Mouse (Mus musculus) right cerebral cortex, adult 2 months (tissue): ENCODE measurements around the gene Mgat4b.

ENCODE experiments used
- DNase-seq, 2 experiments: peaks; one replicate each; pipeline ENCODE4 v3.0.0; 2021 to 2022; ENCODE audit warnings: low spot score in 2 of 2

Mgat4b gene

DNA sequence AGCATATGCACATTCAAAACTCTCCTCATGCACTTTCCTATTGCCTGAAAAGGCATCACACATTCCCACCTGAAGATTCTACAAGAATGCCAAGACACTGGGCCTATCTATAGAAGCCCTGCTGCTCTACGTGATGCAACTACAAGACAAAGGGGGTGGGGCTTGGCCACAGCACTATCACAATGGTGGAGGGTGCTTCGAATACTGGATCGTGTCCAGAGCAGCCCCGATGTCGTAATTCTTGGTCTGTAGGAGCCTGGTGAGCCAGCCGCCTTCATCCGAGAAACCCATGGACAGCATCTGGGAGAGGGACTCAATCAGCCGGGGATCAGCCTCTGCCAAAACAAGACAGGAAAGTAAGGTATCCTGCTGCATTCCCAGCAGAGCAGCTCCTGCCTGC lies 10.1 kb upstream of the Mgat4b start:
- DNase-seq: no peak

DNA sequence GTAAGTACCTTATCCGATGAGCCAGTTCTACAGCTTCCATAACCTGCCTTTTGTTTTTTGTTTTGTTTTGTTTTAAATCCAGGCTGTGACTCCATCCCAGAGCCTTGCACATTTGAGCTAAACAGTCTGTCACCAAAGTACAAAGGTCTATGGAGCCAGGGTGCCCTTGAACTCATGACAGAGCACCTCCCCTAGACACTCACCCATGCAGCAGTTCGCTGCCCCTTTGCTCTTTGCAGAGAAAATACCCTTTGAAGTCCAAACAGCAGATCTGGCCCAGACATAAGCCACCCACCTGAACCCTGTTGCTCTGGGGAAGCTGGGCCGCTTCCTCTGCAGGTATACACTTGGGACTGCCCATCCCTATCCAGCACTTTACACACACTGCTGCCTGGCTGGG lies 9.1 kb upstream of the Mgat4b start:
- no peak for DNase-seq

DNA sequence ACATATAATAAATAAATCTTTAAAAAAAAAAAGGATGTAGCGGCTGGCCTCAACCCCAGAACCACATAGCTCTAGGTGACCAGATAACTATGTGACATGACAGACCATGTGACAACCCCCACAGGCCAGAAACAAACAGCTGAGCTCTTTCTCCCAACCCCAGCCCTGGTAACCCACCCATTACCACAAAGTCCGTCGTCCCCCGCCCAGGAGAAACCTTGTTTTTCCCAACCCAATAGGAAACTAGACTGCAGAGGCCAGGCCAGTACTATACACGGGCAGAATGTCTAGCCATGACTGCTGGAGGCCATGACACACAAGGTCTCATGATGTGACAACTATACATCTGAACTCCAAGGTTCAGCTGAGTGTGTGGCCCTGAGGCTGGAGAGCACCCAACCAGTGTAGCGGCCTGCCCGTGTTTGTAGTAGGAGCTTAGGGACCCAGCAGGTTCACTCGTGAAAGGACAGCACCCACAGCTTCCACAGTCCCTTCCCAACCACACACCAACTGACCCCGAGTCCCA lies 7.3 kb upstream of the Mgat4b start:
- DNase-seq: no peak

DNA sequence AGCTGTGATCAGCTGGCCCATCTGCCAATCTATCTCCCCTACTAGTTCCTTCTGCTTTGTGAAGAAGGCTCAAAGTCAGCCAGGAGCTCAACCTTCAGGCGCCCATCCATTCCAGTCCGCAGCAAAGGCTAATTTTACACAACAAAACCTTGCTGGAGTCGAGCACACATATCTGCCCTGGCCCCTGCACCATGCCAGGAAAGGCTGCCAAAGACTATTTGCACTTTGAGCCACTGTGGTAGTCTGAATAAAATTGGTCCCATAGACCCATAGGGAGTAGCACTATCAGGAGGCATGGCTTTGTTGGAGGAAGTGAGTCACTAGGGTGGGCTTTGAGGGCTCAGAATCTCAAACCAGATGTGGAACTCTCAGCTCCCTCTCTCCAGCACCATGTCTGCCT lies 5.3 kb upstream of the Mgat4b start:
- no peak for DNase-seq

DNA sequence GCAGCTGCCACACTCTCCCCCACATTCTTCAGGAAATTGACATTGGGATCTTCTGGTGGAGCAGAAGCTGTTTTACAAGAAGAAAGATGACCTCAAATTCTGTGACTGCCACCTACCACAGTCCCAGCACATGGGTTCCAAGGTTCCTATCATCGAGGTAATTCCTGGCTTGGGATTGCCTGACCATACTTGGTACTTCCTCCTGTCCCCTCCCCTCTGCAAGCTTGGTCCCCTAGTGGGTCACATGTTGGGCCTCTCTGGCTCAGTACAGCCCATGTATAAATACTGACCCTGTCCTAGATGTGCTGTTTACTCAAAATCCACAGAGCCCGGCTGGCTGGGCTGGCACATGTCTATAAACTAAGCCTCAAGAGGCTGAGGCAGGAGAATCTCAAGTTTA lies 4.7 kb upstream of the Mgat4b start:
- DNase-seq: no peak

DNA sequence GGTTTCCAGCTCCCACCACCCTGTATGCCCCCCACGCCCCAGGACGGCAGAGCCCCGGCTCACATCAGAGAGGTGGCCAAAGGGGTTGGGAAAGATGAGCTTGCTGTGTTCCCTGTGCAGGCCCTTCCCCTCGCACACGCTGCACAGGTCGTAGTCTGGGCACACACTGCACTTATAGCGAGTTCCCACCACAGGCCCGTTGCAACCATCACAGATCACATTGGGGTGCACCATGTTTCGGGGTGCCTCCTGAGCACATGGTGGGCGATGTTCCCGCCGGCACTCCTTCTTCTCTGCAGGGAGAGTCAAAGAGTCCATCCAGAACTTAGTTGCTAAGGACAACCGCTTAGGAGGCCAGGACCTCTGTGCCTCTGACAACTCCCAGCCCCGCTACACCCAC lies 3.3 kb upstream of the Mgat4b start:
- no peak for DNase-seq

DNA sequence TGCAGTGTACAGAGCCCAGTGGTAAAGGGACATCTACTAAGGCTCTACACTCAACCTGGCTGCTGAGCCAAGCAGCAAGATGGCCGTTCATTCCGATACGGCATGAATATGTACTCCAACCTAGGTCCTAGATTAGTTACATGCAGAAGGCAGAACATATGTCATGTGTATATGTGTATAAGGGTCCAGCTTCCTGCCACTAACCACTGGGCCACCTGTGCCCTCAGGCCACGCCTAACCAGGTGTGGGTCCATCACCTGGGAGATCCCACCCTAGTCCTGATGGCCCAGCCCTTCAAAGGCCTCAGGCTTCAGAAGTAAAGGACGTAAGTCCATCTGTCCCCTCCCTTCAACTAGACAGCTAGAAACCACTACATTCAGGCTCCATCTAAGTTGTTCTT lies 2.7 kb upstream of the Mgat4b start:
- DNase-seq: no peak

DNA sequence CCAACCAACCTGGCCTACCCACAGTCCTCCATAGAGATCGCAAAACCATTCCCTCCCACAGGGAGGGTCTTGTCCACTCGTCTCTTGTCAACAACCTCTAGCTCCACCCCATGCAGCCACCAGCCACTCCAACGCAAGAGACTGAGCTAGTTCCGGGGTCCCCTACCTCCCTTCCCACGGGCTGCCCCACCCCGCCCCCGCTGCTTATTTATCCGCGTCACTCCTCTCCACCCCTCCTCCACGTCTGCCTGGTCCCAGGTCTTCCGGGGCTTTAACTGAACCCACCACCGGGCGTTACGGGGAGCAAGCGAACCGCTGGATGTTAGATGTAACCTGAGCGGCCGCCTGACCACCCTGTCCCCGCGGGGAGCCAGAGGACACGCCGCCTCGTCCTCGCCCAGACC lies 587 bp upstream of the Mgat4b start:
- peak; percentile 77 to 79 for DNase-seq

DNA sequence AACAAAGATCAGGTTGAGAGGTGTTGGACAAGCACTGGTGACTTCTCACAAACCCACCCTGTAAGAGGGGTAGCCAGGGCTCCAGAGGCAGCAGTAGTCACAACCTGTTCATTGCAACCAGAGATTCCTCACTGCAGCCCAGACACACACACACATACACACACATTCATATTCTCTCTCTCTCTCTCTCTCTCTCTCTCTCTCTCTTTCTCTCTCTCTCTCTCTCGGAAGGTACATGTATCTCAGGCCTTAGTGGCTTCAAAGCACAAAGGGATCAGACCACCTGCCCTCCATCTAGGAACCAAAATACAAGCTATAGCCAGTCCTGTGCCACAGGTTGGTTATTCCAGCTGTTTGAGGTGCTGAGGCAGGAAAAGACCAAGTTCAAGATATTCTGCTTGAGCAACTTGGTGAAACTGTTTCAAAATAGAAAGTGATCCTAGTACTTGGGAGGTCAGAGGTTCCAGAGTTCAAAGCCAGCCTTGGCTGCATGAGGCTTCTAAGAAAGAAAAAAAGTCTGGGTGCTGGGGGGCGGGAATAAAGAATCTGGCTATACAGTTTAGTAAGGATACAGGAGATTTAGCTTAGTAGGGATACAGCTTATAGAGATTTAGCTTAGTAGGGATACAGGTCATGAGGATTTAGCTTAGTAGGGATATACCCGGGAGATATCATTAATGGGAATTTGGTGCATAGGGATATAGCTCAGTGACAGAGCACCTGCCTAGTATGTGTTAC lies 801 bp downstream of the Mgat4b start:
- DNase-seq: no peak

DNA sequence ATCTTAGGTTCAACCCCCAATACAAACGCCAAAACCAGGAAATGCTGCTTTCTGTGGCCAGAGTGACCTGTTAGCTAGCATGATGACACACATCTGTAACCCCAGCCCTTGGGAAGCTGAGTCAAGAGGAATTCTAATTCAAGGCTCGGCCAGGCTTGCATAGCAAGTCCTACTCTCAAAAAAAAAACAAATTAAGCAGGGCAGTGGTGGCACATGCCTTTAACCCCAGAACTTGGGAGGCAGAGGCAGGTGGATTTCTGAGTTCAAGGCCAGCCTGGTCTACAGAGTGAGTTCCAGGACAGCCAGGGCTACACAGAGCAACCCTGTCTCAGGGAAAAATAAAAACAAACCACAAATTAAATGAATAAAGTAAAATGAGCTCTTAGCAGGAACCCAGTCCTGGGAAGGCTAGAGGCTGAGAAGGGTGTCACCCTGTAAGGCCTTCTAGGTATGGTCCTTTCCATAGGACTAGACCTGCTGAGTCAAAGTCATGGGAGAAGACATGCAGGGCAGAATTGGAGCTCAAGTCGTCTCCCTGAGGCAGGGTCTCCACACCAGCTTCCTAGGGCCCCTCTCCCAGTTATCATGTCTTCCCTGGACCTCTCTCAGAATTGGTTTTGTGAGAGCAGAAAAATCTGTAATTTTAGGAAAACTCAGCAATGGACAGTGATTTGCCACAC lies 1.5 kb downstream of the Mgat4b start:
- no peak for DNase-seq

DNA sequence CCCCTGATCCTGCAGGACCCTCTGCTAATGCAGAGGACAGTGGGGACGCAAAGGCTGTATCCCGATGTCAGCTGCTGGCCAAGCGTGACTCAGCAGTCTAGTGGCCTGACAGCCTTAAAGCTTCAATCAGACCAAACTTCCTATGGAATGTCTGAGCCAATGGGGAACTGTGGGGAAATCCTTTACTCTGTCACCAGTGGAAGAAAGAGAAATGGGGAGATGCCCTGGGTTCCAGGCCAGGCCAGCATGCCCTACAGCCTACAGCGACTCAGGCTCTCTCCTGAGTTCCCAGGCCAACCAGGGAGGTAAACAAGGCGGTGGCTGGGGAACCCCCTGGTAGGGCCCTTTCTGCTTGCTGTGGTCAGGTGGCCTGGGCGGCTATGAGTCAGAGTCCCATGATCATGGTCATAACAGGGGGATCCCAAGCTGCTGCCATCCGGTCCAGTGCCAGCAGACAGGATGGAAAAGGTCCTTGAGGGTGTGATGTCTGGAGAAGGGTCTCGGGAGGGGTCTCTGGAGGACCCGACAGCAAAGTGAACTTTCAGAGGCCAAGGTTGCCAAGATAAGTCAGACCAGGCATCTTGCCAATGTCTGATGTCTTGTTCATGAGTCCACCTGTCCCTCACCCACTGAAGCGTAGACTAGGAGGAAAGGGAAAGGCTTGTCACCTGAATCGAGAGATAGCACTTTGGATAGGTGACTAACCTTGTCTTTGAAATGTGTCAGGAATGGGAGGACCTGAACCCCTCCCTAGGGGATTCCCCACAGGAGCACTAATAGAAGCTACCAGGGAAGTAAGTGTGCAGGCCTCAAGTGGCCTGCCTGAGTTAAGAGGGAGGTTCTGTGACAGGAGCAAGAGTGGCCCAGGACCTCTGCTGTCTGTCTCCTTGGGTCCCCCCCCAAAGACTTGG lies 2.4 kb downstream of the Mgat4b start:
- DNase-seq: peak in 1 of 2 experiments; percentile 50

DNA sequence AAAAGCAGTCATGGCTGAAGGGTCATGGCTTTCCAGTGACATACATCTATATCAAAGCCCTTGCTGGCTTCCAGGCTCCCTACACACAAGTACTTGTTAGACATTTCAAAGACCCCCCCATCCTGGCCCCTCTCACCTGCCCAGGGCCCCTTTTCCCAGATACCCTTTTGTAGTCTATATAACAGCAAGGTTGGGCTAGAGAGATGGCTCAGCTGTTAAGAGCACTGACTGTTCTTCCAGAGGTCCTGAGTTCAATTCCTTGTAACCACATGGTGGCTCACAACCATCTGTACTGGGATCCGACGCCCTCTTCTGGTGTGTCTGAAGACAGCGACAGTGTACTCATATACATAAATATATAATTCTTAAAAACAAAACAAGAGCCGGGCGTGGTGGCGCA lies 3.9 kb downstream of the Mgat4b start:
- DNase-seq: no peak

DNA sequence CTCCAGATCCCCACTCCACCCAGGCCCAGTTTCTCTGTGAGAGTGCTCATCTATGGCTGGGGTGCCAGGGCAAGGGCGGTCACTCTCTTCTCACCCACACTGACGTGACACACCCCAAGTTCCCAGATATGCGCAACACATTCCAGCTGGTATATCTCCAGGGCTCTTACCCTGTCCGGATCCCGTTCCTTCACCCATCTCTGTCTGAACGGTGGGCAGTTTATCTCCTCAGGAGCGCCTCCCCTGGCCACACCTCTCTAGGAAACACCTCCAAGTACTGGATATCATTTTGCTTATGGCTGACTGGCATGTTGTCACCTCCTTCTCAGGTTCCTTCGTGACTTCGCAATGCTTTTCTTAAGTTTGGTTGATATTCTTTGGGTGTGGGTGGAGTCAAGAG lies 4.9 kb downstream of the Mgat4b start:
- DNase-seq: no peak

DNA sequence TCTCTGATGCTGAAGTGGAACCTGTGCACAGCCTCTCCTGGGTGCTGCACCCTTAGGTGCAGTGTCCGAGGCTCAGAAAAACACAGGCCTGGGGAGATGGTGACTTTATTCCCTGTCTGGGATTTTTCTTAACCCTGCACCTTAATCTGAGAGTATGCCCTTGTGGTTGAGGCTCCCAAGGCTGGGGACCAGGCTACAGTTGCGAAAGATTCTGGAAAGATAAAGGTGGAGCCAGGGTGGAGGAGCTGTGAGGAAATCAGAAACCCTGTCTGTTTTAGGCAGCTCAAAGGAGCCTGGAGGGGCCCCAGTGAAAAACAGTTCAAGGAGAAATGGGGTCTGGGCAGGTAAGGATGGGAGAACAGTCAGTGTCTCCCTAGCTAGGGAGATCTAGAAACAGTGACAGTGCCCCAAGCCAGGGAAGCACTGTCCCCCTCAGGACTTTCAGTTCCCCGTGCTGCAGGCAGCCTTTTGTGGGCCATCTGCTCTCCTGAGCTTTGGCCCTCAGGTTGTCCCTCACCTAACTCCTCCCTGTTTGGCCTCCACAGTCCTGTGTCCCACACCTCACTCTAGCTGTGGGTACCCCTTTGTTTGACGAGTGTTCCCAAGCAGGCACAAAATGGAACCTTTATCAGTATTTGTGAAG lies 6.2 kb downstream of the Mgat4b start:
- no peak for DNase-seq

DNA sequence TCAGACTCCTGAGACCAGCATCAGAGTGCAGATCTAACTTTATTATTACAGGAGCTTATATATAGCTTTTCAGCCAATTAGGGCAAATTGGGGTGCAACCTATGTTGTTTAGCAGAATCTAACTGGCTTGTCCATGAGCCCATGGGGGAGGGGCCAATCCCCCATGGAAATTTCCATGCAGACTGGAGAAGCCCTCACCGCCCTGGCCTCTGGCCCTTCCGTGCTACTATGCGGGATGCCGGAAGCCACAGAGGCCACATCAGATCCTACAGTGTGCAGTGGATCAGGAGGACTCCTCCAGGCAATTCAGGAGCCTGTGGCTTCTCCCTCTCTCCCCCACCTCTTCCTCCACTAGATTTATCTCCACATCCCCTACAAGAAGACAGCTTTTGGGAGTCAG lies 7.1 kb downstream of the Mgat4b start:
- no peak for DNase-seq

DNA sequence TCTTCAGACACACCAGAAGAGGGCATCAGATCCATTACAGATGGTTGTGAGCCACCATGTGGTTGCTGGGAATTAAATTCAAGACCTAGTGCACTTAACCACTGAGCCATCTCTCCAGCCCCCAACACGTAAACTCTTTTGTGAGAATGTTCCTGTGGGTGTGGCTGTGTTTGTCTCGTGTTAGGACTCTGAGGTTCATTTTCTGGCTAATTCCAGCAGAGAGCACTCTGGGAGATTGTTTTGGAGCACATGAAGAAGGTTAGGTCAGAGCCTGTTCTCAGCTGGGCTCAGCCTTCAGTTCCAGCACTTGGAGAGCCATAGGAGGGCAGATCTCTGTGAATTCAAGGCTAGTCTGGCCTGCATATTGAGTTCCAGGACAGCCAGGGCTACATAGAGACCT lies 9.1 kb downstream of the Mgat4b start:
- DNase-seq: no peak

DNA sequence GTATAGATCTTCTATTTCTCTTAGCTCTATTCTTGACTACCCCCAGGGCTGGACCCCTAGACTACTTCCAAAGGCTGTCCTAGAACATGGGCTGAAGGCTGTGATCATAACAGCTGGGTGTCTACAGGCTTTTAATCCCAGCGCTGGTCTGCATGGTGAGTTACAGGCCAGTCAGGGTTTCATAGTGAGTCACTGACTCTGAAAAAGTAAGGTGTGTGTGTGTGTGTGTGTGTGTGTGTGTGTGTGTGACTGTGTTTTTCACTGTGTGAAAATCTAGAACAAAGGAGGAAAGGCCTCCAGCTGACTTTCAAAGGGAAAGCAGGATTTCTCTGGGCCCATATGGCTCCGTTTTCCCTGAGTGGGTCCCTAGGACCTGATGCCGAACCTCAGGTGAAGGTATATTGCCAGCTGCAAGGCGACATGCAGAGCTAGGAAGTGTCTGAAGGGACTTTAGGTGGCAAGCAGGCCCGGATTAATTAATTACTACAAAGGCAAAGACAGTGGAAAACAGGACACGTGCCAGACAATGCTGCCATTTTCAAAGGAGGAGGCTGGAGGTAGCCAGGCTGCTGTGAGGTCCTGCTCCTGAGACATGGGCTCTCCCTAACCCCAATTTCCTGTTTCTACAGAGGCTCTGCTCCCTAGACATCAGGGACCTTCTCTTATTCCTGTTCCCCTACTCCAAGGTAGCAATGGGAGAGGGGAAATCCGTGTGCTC lies 12.0 kb downstream of the Mgat4b start:
- DNase-seq: no peak

DNA sequence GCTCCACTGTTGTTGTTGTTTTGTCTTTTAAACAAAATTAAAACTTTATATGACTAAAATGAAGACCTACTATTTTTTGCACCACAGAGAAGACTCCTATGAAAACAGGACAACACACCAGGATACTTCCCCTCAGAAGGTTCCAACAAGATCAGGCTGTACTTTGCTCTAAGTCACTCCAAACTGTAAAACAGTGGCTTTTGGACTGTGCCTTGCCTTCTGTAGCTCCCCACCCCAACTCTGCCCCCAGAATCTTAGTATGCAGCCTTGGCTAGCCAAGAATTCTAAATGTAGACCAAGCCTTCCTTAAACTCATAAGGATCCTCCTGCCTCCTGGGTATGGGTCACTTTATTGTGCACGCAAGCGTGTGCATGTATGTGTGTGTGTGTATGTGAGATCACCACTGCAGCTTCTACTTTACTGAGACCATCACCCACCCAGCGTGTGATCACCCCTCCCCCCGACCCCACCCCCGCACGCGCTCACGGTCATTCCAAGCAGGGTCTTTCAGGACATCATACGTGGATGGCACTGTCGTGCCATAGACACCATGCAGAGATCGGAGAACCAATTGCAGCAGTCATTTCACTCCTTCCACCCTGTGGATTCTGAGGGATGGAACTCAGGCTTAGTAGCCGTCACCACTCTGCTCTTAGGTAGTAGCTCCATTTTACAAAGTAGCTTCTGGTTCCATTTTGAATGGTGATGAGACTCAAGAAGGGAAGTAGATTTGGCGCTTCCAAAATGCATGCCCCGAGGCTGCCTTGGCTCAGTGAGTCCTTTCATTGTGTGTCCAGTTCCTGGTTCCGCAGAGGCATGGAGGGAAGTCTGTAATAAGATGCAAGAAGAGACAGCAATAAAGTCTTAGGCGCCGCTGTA lies 13.3 kb downstream of the Mgat4b start:
- DNase-seq: no peak

DNA sequence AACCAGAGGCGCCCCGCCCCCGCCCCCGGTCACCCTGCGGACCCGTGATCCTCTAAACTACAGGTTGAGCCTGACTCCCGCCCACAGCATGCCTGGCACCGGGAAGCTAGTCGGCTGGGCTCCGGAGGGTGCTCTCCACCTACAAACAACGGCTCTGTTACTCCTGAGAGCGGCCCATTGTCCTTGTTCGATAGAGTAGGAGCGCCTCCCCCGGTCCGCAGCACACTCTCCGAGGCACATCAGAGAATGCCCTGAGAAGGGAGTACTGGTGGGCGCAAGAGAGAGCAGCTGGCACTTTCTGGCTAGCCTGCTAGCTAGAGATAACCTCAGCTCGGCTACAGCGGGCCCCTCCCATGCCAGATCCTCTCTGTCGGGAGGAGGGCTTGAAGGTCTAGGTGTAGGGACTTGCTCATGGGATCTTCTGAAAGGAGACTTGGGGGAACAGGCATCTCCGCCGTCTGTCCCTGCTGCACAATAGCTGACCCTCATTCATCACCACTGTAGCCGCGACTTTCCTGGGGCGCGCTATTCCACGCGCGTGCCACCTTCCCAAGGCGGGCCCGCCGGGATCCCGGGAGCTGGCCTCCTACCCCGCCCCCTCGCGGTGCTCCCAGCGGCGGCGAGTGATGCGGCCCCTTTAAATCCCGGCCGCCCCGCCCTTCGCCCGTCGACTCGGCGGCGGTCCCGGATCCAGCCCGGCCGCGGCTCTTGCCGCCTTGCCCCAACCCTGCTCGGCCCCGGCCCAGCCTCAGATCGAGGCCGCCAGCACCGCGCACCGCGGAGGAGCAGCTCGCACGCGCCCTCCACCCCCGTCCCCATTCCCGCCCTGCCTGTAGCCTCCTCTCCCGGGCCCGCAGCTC lies 14.2 kb downstream of the Mgat4b start:
- peak; percentile 70 to 88 for DNase-seq
